Mouse (Mus musculus) embryonic facial prominence, embryonic 10.5 days (tissue): ENCODE results near the gene Olfr120. TPM values are rescaled to one million over a fixed set of nuclear protein-coding genes. Genes with fewer than 3 reads are reported as not detected.
"Not testable (repeated sequence)": the region's sequence is repeated elsewhere in the genome, so short reads cannot be mapped to it uniquely, and the experiment has no call there.

ENCODE experiments used
- DNase-seq: peaks from one replicate; pipeline ENCODE4 v3.0.0-alpha.2; 2017; ENCODE audit warnings: low spot score
- H3K27ac ChIP-seq: fragments of 300-500 bp; sonication (generic); replicated peaks from 2 replicates; pipeline ENCODE4 v1.5.1; 2016; ENCODE audit warnings: mild to moderate bottlenecking
- H3K27me3 ChIP-seq: fragments of 300-500 bp; sonication (generic); replicated peaks from 2 replicates; pipeline ENCODE4 v1.6.1; 2016; ENCODE audit warnings: low read depth, mild to moderate bottlenecking; ENCODE audit not compliant: poor library complexity, severe bottlenecking
- H3K36me3 ChIP-seq: fragments of 300-500 bp; sonication (generic); replicated peaks from 2 replicates; pipeline ENCODE4 v1.6.1; 2016; ENCODE audit warnings: mild to moderate bottlenecking, moderate library complexity
- H3K4me1 ChIP-seq: fragments of 300-500 bp; sonication (generic); 2 replicates; pipeline ENCODE4 v1.6.1; 2016
- H3K4me3 ChIP-seq: fragments of 300-500 bp; sonication (generic); 2 replicates; pipeline ENCODE4 v1.5.1; 2016; ENCODE audit warnings: mild to moderate bottlenecking, moderate library complexity
- H3K9me3 ChIP-seq: fragments of 300-500 bp; sonication (generic); 2 replicates; pipeline ENCODE4 v1.6.1; 2016; ENCODE audit warnings: mild to moderate bottlenecking
- WGBS: fragments of 180-500 bp; shearing (Covaris S2); methylation state at CpG from one replicate; pipeline ENCODE4 v1.1.7; 2016; 5-methylcytosine and 5-hydroxymethylcytosine counted together
- polyA plus RNA-seq: library from polyadenylated mRNA; unstranded; fragments of >200 nt; fragmentation: Nextera tagmentation; extraction: Ambion mirVana; gene quantifications from 2 replicates; pipeline ENCODE4 v1.2.1, GENCODE M21; 2016

Olfr120 gene
- polyA plus RNA-seq, result not detected in 2 replicates

GRCm38 (mm10) chr17:37721508-37721907, at the start of gene Olfr120:
Olfr120 (plus strand) TSS chr17:37721808.
- no peaks in the 10 kb centered on the region for H3K36me3 ChIP-seq
- no peak within 1 kb of the TSS for H3K4me3 ChIP-seq
- H3K9me3 ChIP-seq, result 0 out of 2 replicates have a peak, but pooled peaks cover 4% of the 10 kb centered on the region
- DNase-seq, result no peak
- 86% methylated on average over 1 of the region's 1 CpGs for WGBS
- H3K4me1 ChIP-seq, result no peaks in the 10 kb centered on the region
- H3K27me3 ChIP-seq, result no peaks in the 10 kb centered on the region
- H3K27ac ChIP-seq, result no peak within 1 kb of the TSS

- H3K4me3 ChIP-seq, H3K27me3 ChIP-seq, H3K36me3 ChIP-seq, H3K4me1 ChIP-seq, DNase-seq, H3K9me3 ChIP-seq, H3K27ac ChIP-seq: not testable (repeated sequence)
- WGBS, result 68% methylated on average over 1 of the region's 1 CpGs
Observed at GRCm38 (mm10) chr17:37696264-37696663, 25.3 kb upstream of the Olfr120 start, which contains the start of gene Olfr119. Olfr119 (plus strand) TSS chr17:37696564.

DNA sequence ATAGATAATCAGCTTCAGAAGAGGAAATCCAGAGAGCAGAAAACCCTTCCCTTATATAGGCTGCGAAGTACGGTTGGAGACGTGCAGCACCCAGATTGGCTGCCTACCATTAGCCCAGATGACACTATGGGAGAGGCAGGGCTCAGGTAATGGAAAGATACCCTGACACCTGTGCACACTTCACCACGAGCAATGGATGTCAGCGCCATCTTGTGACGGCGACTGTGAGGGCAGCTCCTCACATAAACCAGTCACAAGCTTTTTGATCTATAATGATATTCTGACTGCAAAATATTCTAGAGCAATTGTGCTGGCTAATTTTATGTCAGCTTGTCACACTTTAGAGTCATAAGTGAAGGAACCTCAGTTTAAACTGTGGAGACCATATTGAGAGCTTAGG, 16.5 kb downstream of the Olfr120 start:
- Histone ChIP-seq H3K27me3 (no peaks in the 10 kb centered on the region), H3K4me3 (no peak overlapping the region), H3K4me1 (no peaks in the 10 kb centered on the region), H3K27ac (no peak overlapping the region), H3K9me3 (no peaks in the 10 kb centered on the region), H3K36me3 (no peaks in the 10 kb centered on the region)
- DNase-seq, result no peak
- 56% methylated on average over 7 of the region's 7 CpGs for WGBS

DNA sequence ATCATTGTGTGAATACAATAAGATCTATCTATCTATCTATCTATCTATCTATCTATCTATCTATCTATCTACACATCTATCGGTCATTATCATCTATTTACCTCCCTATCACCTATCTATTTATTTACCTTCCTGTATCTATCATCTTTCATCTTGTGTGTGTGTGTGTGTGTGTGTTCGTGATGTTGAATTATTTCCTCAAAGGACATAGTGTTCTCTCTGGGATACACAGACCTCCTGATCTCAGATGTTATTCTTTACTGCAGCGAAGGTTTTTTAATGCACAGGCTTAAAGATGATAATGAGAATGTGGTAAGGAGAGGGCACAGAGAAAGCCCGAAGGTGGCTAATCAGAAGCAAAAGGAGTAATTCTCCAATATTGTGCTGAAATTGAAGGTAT, 46.7 kb downstream of the Olfr120 start, which contains the start of gene Olfr122:
Gene Olfr122 (plus strand): TSS at position 301 of the 400 bp plus-strand sequence.
- DNase-seq, result no peak
- no peak within 1 kb of the TSS for H3K27ac ChIP-seq
- no peaks in the 10 kb centered on the region for H3K36me3 ChIP-seq
- WGBS, result 83% methylated on average over 4 of the region's 4 CpGs
- H3K4me1 ChIP-seq, result no peaks in the 10 kb centered on the region
- no peaks in the 10 kb centered on the region for H3K27me3 ChIP-seq
- H3K4me3 ChIP-seq, result no peak within 1 kb of the TSS
- H3K9me3 ChIP-seq, result no peaks in the 10 kb centered on the region

Other genes starting within 250 kb of the Olfr120 start
- gene H2-M2, start 238.3 kb upstream of the Olfr120 start, polyA plus RNA-seq, result not detected in 2 replicates
- gene Olfr110, start 229.3 kb upstream of the Olfr120 start, polyA plus RNA-seq, result not detected in 2 replicates
- gene Olfr111, start 213.8 kb upstream of the Olfr120 start, polyA plus RNA-seq, result not detected in 2 replicates
- gene Olfr112, start 152.4 kb upstream of the Olfr120 start, polyA plus RNA-seq, result not detected in 2 replicates
- not detected in 2 replicates for gene Olfr113, start 144.1 kb upstream of the Olfr120 start, polyA plus RNA-seq
- gene Olfr114, start 129.1 kb upstream of the Olfr120 start, polyA plus RNA-seq, result not detected in 2 replicates
- not detected in 2 replicates for gene Olfr115, start 94.7 kb upstream of the Olfr120 start, polyA plus RNA-seq
- not detected in 2 replicates for gene Olfr116, start 94.6 kb upstream of the Olfr120 start, polyA plus RNA-seq
- not detected in 2 replicates for gene Olfr117, start 58.0 kb upstream of the Olfr120 start, polyA plus RNA-seq
- gene Olfr118, start 54.8 kb upstream of the Olfr120 start, polyA plus RNA-seq, result not detected in 2 replicates
- gene Olfr119, start 25.2 kb upstream of the Olfr120 start, polyA plus RNA-seq, result not detected in 2 replicates
- not detected in 2 replicates for gene Olfr121, start 27.0 kb downstream of the Olfr120 start, polyA plus RNA-seq
- gene Olfr122, start 46.8 kb downstream of the Olfr120 start, polyA plus RNA-seq, result not detected in 2 replicates
- not detected in 2 replicates for gene Olfr123, start 71.7 kb downstream of the Olfr120 start, polyA plus RNA-seq
- not detected in 2 replicates for gene Olfr124, start 78.1 kb downstream of the Olfr120 start, polyA plus RNA-seq
- gene Olfr125, start 111.1 kb downstream of the Olfr120 start, polyA plus RNA-seq, result not detected in 2 replicates
- gene Olfr126, start 125.7 kb downstream of the Olfr120 start, polyA plus RNA-seq, result not detected in 2 replicates
- gene Olfr127, start 178.6 kb downstream of the Olfr120 start, polyA plus RNA-seq, result not detected in 2 replicates
- not detected in 2 replicates for gene Olfr128, start 198.7 kb downstream of the Olfr120 start, polyA plus RNA-seq
- not detected in 2 replicates for gene Olfr761, start 231.3 kb downstream of the Olfr120 start, polyA plus RNA-seq